Mouse (Mus musculus) spleen, adult 2 months (tissue): ENCODE measurements around the gene 4931440F15Rik.

Experiments
- CTCF ChIP-seq: fragments of 200-500 bp; IDR thresholded peaks from 2 replicates; pipeline ENCODE4 v1.5.1; 2011; ENCODE audit warnings: mild to moderate bottlenecking, inconsistent platforms; ENCODE audit not compliant: insufficient read depth, insufficient read length, insufficient replicate concordance; ENCODE audit errors: extremely low read depth
- POLR2A ChIP-seq: fragments of 200-500 bp; IDR thresholded peaks from 2 replicates; pipeline ENCODE4 v1.6.1; 2011; ENCODE audit warnings: low read depth, low read length, inconsistent platforms

- no peak for TF ChIP-seq CTCF
- TF ChIP-seq POLR2A: no peak
Measured at GRCm38 (mm10) chr11:29810324-29810723, 15.1 kb downstream of the 4931440F15Rik start.
